Comparison of ENCODE assay signal across 9 mouse cellular contexts in the genomic region with DNA sequence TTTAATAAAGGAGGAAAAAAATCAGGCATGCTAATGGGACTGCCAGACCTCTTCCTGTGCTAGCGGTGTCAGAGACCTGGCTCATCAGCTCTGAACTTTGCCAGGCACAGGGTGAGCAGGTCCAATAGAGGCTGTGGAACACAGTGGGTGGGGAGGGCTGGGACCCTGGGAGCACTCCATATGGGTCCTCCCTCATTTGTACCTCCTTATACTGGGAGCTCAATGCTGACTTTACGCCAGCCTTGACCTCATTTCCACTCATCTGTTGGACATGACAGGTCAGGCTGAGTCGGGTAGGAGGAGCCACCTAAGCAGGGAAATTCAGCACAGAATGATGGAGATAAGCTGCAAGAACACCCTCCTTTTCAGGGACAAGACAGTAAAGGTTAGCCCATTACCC. TPM values are rescaled to one million over a fixed set of nuclear protein-coding genes. Genes with fewer than 3 reads are reported as not detected.
A peak's percentile ranks its signal among the peaks of the same experiment; 100 is the strongest.
DNase-seq lines count a peak whose midpoint lies in the region; ATAC-seq and TF ChIP-seq lines count a peak whose summit lies in the region.
"Had no signal": no experiment of that assay in that cellular context is flagged by ENCODE, and none has a peak within 500 bp of the region (broad histone marks: within the 10 kb centered on the region; RNA-seq: fewer than 3 reads in every experiment).

No protein-coding gene starts in this region.

- H3K4me3 ChIP-seq in intestine, embryonic 14.5 days (ENCODE audit: low read depth, low read length) = no peak overlapping the region
- H3K4me3 ChIP-seq in intestine, postnatal 0 days (ENCODE audit: low read depth, low read length) = no peak overlapping the region
- H3K4me3 ChIP-seq in forebrain, embryonic 13.5 days = peak overlapping the region; percentile 89
- no peak overlapping the region for H3K4me3 ChIP-seq in macrophage (ENCODE audit: inconsistent target)

- peaks cover 71% of the 10 kb centered on the region for H3K36me3 ChIP-seq in intestine, embryonic 14.5 days (ENCODE audit: control insufficient read depth, insufficient read depth, low read length)
- peaks cover 48% of the 10 kb centered on the region for H3K36me3 ChIP-seq in intestine, postnatal 0 days (ENCODE audit: control insufficient read depth, insufficient read depth)
- peaks cover 52% of the 10 kb centered on the region for H3K36me3 ChIP-seq in forebrain, embryonic 13.5 days (ENCODE audit: poor library complexity, severe bottlenecking)
- H3K36me3 ChIP-seq in macrophage (ENCODE audit: inconsistent target) = peaks cover 8% of the 10 kb centered on the region; the same call in 1 of the 2 replicates

- H3K4me2 ChIP-seq in intestine, embryonic 14.5 days (ENCODE audit: low read length) = no peak overlapping the region
- no peak overlapping the region for H3K4me2 ChIP-seq in intestine, postnatal 0 days (replicated peaks; ENCODE audit: low read depth)
- H3K4me2 ChIP-seq in forebrain, embryonic 13.5 days = peak overlapping the region; percentile 100

- no peak for ATAC-seq in intestine, embryonic 14.5 days (replicated peaks; ENCODE audit: low FRiP score, low TSS enrichment, low read depth)
- ATAC-seq in intestine, postnatal 0 days = no peak
- ATAC-seq in forebrain, embryonic 13.5 days = no peak

- intact Hi-C loops in gastrocnemius, postnatal 14 days (cut with DNase I; ENCODE audit: low total_unique reads) = no loop called here

- no peak overlapping the region for H3K9ac ChIP-seq in intestine, embryonic 14.5 days (ENCODE audit: low read length)
- no peak overlapping the region for H3K9ac ChIP-seq in intestine, postnatal 0 days (ENCODE audit: low read depth, low read length)
- 0 out of 2 replicates have a peak overlapping the region, but pooled peaks have one; percentile 61 for H3K9ac ChIP-seq in forebrain, embryonic 13.5 days

- TF ChIP-seq CTCF in intestine, postnatal 0 days (IDR thresholded peaks at IDR 0.05; ENCODE audit: low read depth) = no peak

- WGBS in intestine, embryonic 14.5 days = 84% methylated on average over 3 of the region's 3 CpGs
- WGBS in intestine, postnatal 0 days = 83% methylated on average over 3 of the region's 3 CpGs
- WGBS in forebrain, embryonic 13.5 days = 83% methylated on average over 3 of the region's 3 CpGs
- 90% methylated on average over 3 of the region's 3 CpGs for WGBS in macrophage (ENCODE audit: missing documents)

- no peaks in the 10 kb centered on the region for H3K27me3 ChIP-seq in intestine, embryonic 14.5 days (replicated peaks; ENCODE audit: control insufficient read depth, insufficient read depth, low read length)
- no peaks in the 10 kb centered on the region for H3K27me3 ChIP-seq in intestine, postnatal 0 days (replicated peaks; ENCODE audit: control insufficient read depth, insufficient read depth, low read length)
- no peaks in the 10 kb centered on the region for H3K27me3 ChIP-seq in forebrain, embryonic 13.5 days

- peak overlapping the region; percentile 93 for H3K27ac ChIP-seq in intestine, embryonic 14.5 days (ENCODE audit: low read depth)
- H3K27ac ChIP-seq in intestine, postnatal 0 days (ENCODE audit: low read depth, low read length) = no peak overlapping the region; the same call in 1 of the 2 replicates
- peak overlapping the region; percentile 93 for H3K27ac ChIP-seq in forebrain, embryonic 13.5 days
- H3K27ac ChIP-seq in macrophage = peak overlapping the region; percentile 72; the same call in 1 of the 2 replicates

- no peak for DNase-seq in intestine, embryonic 14.5 days (ENCODE audit: low spot score)
- DNase-seq in brain, adult 2 months (ENCODE audit: low read depth, low spot score) = peak; percentile 24
- no peak for DNase-seq in gastrocnemius, postnatal 14 days
- no peak for DNase-seq in frontal cortex, postnatal 25 days (ENCODE audit: low spot score in 2 of 2)
- DNase-seq in T-cell, adult 2 months (ENCODE audit: low spot score) = no peak

- peaks cover 20% of the 10 kb centered on the region for H3K4me1 ChIP-seq in intestine, embryonic 14.5 days (replicated peaks; ENCODE audit: control insufficient read depth, insufficient read depth, low read length)
- H3K4me1 ChIP-seq in intestine, postnatal 0 days (replicated peaks; ENCODE audit: control insufficient read depth, insufficient read depth, low read length) = peaks cover 5% of the 10 kb centered on the region
- peaks cover 30% of the 10 kb centered on the region for H3K4me1 ChIP-seq in forebrain, embryonic 13.5 days

- H3K79me2 ChIP-seq in macrophage (ENCODE audit: inconsistent target) = peaks cover 14% of the 10 kb centered on the region

- H3K9me3 ChIP-seq in intestine, embryonic 14.5 days (ENCODE audit: control insufficient read depth, low read length) = no peaks in the 10 kb centered on the region
- H3K9me3 ChIP-seq in intestine, postnatal 0 days (ENCODE audit: control insufficient read depth) = no peaks in the 10 kb centered on the region
- H3K9me3 ChIP-seq in forebrain, embryonic 13.5 days (replicated peaks) = no peaks in the 10 kb centered on the region

RNA-seq across cellular contexts. Expression of gene Tssc4, which starts 1.2 kb away (rescaled TPM):
- polyA plus RNA-seq in intestine, embryonic 14.5 days (2014; fragmentation: Nextera tagmentation; extraction: Ambion mirVana) = 59.1 and 60.3 TPM in 2 replicates
- 32.8 and 34.0 TPM in 2 replicates for polyA plus RNA-seq in intestine, postnatal 0 days (2015; fragmentation: Nextera tagmentation; extraction: Ambion mirVana)
- polyA plus RNA-seq in forebrain, embryonic 13.5 days (2015; fragmentation: Nextera tagmentation; extraction: Ambion mirVana) = 108 and 122 TPM in 2 replicates
- 10 to 100 TPM in 16 of 26 experiments, 1 to 10 TPM in 10; 3.8 to 29.1 (median 11.1) TPM for total RNA-seq in macrophage (2018; cell fraction: chromatin; rRNA removed)
- total RNA-seq in macrophage (2018; cell fraction: cytosol; rRNA removed) = 10 to 100 TPM in 22 of 26 experiments, 1 to 10 TPM in 4; 6.4 to 19.3 (median 16.0) TPM
- 10 to 100 TPM in 23 of 26 experiments, 1 to 10 TPM in 3; 5.4 to 31.7 (median 18.3) TPM for total RNA-seq in macrophage (2018; cell fraction: nucleus; rRNA removed)
- polyA plus RNA-seq in macrophage (2018) = 11.1 to 20.1 TPM (median 14.3 TPM) in 3 replicates
- total RNA-seq in gastrocnemius, postnatal 14 days (2021) = 10 to 100 TPM in 1 of 2 experiments, 1 to 10 TPM in 1; 9.8 to 12.2 TPM

RNA-seq across cellular contexts. Expression of gene Cd81, which starts 15.4 kb away (rescaled TPM):
- polyA plus RNA-seq in intestine, embryonic 14.5 days (2014; fragmentation: Nextera tagmentation; extraction: Ambion mirVana) = 457 and 534 TPM in 2 replicates
- polyA plus RNA-seq in intestine, postnatal 0 days (2015; fragmentation: Nextera tagmentation; extraction: Ambion mirVana) = 212 and 216 TPM in 2 replicates
- 217 and 236 TPM in 2 replicates for polyA plus RNA-seq in forebrain, embryonic 13.5 days (2015; fragmentation: Nextera tagmentation; extraction: Ambion mirVana)
- 100 to 1,000 TPM in 1 of 26 experiments, 10 to 100 TPM in 25; 16.9 to 122 (median 35.5) TPM for total RNA-seq in macrophage (2018; cell fraction: chromatin; rRNA removed)
- 100 to 1,000 TPM; 101 to 168 (median 133) TPM for total RNA-seq in macrophage (2018; cell fraction: cytosol; rRNA removed)
- total RNA-seq in macrophage (2018; cell fraction: nucleus; rRNA removed) = 100 to 1,000 TPM in 16 of 26 experiments, 10 to 100 TPM in 10; 64.2 to 209 (median 121) TPM
- polyA plus RNA-seq in macrophage (2018) = 105 to 150 TPM (median 143 TPM) in 3 replicates
- 100 to 1,000 TPM; 176 to 209 TPM for total RNA-seq in gastrocnemius, postnatal 14 days (2021)

RNA-seq across cellular contexts. Expression of gene Trpm5, which starts 26.5 kb away (rescaled TPM):
- polyA plus RNA-seq in intestine, embryonic 14.5 days (2014; fragmentation: Nextera tagmentation; extraction: Ambion mirVana) = 14.1 and 17.8 TPM in 2 replicates
- 0.97 and 1.3 TPM in 2 replicates for polyA plus RNA-seq in intestine, postnatal 0 days (2015; fragmentation: Nextera tagmentation; extraction: Ambion mirVana)
- polyA plus RNA-seq in forebrain, embryonic 13.5 days (2015; fragmentation: Nextera tagmentation; extraction: Ambion mirVana) = 1.3 and 1.7 TPM in 2 replicates
- total RNA-seq in macrophage (2018; cell fraction: chromatin; rRNA removed) = under 1 TPM in 1 of 26 experiments, not detected in 25; 0.35 TPM
- total RNA-seq in macrophage (2018; cell fraction: cytosol; rRNA removed) = not detected
- not detected for total RNA-seq in macrophage (2018; cell fraction: nucleus; rRNA removed)
- not detected in 3 replicates for polyA plus RNA-seq in macrophage (2018)
- under 1 TPM; 0.38 to 0.51 TPM for total RNA-seq in gastrocnemius, postnatal 14 days (2021)

RNA-seq across cellular contexts. Expression of gene Kcnq1, which starts 38.3 kb away (rescaled TPM):
- 2.1 and 5.3 TPM in 2 replicates for polyA plus RNA-seq in intestine, embryonic 14.5 days (2014; fragmentation: Nextera tagmentation; extraction: Ambion mirVana)
- 10.5 and 13.8 TPM in 2 replicates for polyA plus RNA-seq in intestine, postnatal 0 days (2015; fragmentation: Nextera tagmentation; extraction: Ambion mirVana)
- polyA plus RNA-seq in forebrain, embryonic 13.5 days (2015; fragmentation: Nextera tagmentation; extraction: Ambion mirVana) = 0.48 and 1.2 TPM in 2 replicates
- total RNA-seq in macrophage (2018; cell fraction: chromatin; rRNA removed) = 1 to 10 TPM in 4 of 26 experiments, under 1 TPM in 7, not detected in 15; 0.31 to 4.2 (median 0.82) TPM
- total RNA-seq in macrophage (2018; cell fraction: cytosol; rRNA removed) = under 1 TPM in 24 of 26 experiments, not detected in 2; 0.03 to 0.24 (median 0.09) TPM
- total RNA-seq in macrophage (2018; cell fraction: nucleus; rRNA removed) = 1 to 10 TPM in 1 of 26 experiments, under 1 TPM in 4, not detected in 21; 0.15 to 1.2 (median 0.67) TPM
- polyA plus RNA-seq in macrophage (2018) = 0.07 to 0.32 TPM in 2 of 3 replicates, not detected in the other
- 1 to 10 TPM in 1 of 2 experiments, under 1 TPM in 1; 0.84 to 1.4 TPM for total RNA-seq in gastrocnemius, postnatal 14 days (2021)
- total RNA-seq: hematopoietic stem cell, adult 5-6 weeks had no signal
